Mouse (Mus musculus): ENCODE results near the gene Topbp1. TPM values are rescaled to one million over a fixed set of nuclear protein-coding genes. Genes with fewer than 3 reads are reported as not detected.

Topbp1 gene
- total RNA-seq, 2 experiments from 2014 or later: 20.0 to 23.1 TPM

DNA sequence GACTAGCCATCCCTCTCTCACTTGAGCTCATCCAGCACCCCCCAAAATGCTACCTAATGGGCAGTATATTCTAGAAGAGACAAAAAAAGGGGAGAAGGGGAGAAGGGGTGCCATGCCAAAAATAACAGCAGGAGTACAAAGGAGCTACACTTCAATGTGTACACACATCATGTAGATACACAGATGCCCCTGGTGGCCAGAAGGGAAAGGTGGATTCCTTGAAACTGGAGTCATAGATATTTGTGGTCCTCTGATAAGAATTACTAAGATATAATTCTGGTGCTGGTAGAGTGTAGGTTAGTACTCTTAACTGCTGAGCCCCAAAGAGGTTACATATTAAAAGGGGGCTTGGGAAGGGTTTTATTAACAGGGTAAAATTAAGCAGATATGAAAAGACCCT lies 52.9 kb downstream of the Topbp1 start:
- H3K27ac ChIP-seq: no peak overlapping the region
- no peak for DNase-seq (ENCODE audit: extremely low spot score in 1 of 2, low spot score in 2 of 2)
- intact Hi-C loops (cut with DNase I): no loop called here
- no peak overlapping the region for H3K4me3 ChIP-seq
- TF ChIP-seq CTCF (IDR thresholded peaks at IDR 0.05): peak; percentile 37

GRCm38 (mm10) chr9:103358545-103358944 lies 53.5 kb downstream of the Topbp1 start:
- H3K27ac ChIP-seq: no peak overlapping the region
- DNase-seq (ENCODE audit: extremely low spot score in 1 of 2, low spot score in 2 of 2): no peak
- no peak for TF ChIP-seq CTCF (IDR thresholded peaks at IDR 0.05)
- intact Hi-C loops (cut with DNase I): no loop called here
- no peak overlapping the region for H3K4me3 ChIP-seq

GRCm38 (mm10) chr9:103360642-103361041 lies 55.6 kb downstream of the Topbp1 start:
- no peak for DNase-seq (ENCODE audit: extremely low spot score in 1 of 2, low spot score in 2 of 2)
- Histone ChIP-seq H3K4me3 (no peak overlapping the region), H3K27ac (no peak overlapping the region)
- intact Hi-C loops (cut with DNase I): loop anchor here (5.0 to 10.0 kb wide), 4 partner anchors 53 to 644 kb away; partner anchors contain the start of genes 1300017J02Rik, Nphp3, Tmem108 and Topbp1
- TF ChIP-seq CTCF (IDR thresholded peaks at IDR 0.05): no peak

GRCm38 (mm10) chr9:103363088-103363487 lies 58.1 kb downstream of the Topbp1 start:
- Histone ChIP-seq H3K27ac (no peak overlapping the region), H3K4me3 (no peak overlapping the region)
- DNase-seq (ENCODE audit: extremely low spot score in 1 of 2, low spot score in 2 of 2): no peak
- intact Hi-C loops (cut with DNase I): loop anchor here (5.0 to 10.0 kb wide), 4 partner anchors 56 to 642 kb away; partner anchors contain the start of genes 1300017J02Rik, Nphp3, Tmem108 and Topbp1
- no peak for TF ChIP-seq CTCF (IDR thresholded peaks at IDR 0.05)

- Histone ChIP-seq H3K27ac (no peak overlapping the region), H3K4me3 (peak overlapping the region; percentile 90)
- intact Hi-C loops (cut with DNase I): loop anchor here (5.0 to 10.0 kb wide), 4 partner anchors 57 to 641 kb away; partner anchors contain the start of genes 1300017J02Rik, Nphp3, Tmem108 and Topbp1
- no peak; the same call in none of the 2 replicates for TF ChIP-seq CTCF (IDR thresholded peaks at IDR 0.05)
- DNase-seq (ENCODE audit: extremely low spot score in 1 of 2, low spot score in 2 of 2): no peak
Measured at GRCm38 (mm10) chr9:103363730-103364417, 58.9 kb downstream of the Topbp1 start.

DNA sequence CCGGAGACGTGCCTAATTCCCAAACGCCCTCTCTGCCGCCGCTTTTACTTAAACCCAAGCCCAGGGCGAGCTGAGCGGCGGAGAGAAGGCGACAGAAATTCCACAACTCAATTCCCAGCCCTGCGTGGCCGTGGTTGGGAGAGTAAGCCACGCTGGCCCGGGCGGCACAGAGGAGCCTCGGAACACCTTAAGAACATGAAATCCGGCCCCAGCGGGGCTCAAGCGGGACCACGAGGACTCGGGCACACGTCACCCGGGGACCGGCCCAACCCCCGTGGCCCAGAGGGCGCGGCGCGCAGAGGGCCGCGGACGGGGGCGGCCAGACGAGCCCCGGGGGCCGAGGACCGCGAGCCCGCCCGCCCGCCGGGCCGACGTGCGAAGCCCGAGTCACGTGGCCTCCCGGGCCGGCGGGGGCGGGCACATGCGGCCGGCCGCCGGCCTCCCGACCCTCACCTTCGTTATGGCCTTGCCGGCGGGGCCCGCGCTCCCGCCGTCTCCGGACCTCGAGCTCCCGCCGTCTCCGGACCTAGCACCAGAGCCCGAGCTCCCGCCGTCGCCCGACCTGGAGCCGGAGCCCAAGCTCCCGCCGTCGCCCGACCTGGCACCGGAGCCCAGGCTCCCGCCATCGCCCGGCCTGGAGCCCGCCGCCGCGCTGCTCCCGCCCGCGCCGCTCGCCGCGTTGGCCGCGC lies 59.7 kb downstream of the Topbp1 start:
- peak overlapping the region; percentile 90 for H3K4me3 ChIP-seq
- H3K27ac ChIP-seq: peak overlapping the region; percentile 89
- no peak for TF ChIP-seq CTCF (IDR thresholded peaks at IDR 0.05)
- DNase-seq (ENCODE audit: extremely low spot score in 1 of 2, low spot score in 2 of 2): peak; percentile 53 to 60
- intact Hi-C loops (cut with DNase I): loop anchor here (5.0 to 10.0 kb wide), 4 partner anchors 57 to 640 kb away; partner anchors contain the start of genes 1300017J02Rik, Nphp3, Tmem108 and Topbp1

GRCm38 (mm10) chr9:103365290-103366247 lies 60.6 kb downstream of the Topbp1 start, which contains the start of gene Cdv3:
Gene Cdv3 (minus strand): TSS chr9:103365840.
- intact Hi-C loops (cut with DNase I): loop anchor here (10.0 kb wide), 2 partner anchors 399 to 639 kb away; partner anchors contain the start of genes Nphp3 and Tmem108
- DNase-seq (ENCODE audit: extremely low spot score in 1 of 2, low spot score in 2 of 2): peak; percentile 96 to 99
- peak within 1 kb of the TSS; percentile 89 for H3K27ac ChIP-seq
- H3K4me3 ChIP-seq: peak within 1 kb of the TSS; percentile 90
- no peak for TF ChIP-seq CTCF (IDR thresholded peaks at IDR 0.05)

DNA sequence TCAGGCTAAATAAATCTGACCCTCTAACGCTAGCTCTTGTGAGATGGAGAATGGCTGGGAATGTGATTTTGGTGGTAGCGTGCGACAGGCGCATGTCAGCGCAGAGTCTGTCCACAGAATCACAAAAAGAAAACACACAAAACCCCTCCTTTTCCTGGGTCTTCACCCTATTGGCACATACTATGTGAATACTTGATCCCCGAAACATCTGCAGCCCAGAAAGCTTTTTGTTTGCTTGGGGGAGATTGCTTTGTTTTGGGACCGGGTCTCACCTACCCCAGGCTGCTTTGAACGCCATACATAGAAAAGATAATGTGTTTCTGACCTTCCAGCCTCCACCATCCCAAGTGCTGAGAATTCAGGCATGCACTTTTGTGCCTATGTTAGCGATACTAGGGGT lies 61.3 kb downstream of the Topbp1 start:
- Histone ChIP-seq H3K27ac (peak overlapping the region; percentile 86), H3K4me3 (peak overlapping the region; percentile 43)
- no peak for DNase-seq (ENCODE audit: extremely low spot score in 1 of 2, low spot score in 2 of 2)
- TF ChIP-seq CTCF (IDR thresholded peaks at IDR 0.05): no peak
- intact Hi-C loops (cut with DNase I): loop anchor here (10.0 kb wide), 2 partner anchors 398 to 638 kb away; partner anchors contain the start of genes Nphp3 and Tmem108

- DNase-seq (ENCODE audit: extremely low spot score in 1 of 2, low spot score in 2 of 2): no peak
- intact Hi-C loops (cut with DNase I): loop anchor here (10.0 kb wide), 2 partner anchors 395 to 635 kb away; partner anchors contain the start of genes Nphp3 and Tmem108
- H3K27ac ChIP-seq: no peak overlapping the region
- H3K4me3 ChIP-seq: no peak overlapping the region
- TF ChIP-seq CTCF (IDR thresholded peaks at IDR 0.05): no peak
Measured at GRCm38 (mm10) chr9:103369951-103370350, 64.9 kb downstream of the Topbp1 start.

DNA sequence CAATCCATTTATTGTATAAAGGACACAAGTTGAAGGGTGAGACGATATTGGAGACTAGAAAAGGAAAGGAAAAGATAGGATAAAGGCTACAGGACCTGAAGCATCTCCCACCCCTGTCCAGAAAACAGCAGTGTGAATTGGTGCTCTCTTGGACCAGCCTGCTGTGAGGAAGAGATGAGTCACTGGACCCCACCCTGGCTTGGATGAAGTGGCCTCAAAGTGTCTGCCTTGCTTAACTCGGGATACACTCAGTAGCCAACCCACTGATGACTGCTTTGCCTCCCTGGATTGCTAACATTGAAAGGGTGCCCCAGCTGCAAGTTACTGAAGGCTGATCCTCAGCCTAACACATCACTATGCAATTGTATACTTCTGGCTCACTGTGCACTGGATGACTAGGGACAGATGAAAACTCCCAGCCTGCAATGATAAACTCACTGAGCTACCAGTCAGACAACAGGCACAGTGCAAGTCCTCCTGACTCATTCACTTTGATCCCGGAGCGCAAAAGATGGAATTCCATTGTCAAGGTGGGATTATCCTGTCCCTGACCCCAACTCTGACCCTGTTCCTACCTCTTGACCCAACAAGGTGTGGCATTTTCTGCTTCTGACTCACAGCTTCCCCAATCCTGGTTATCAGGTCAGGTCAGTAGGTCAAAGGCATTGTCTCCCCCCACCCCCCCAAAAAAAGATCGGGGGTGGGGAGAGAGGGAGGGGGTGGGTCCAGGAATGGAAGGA lies 67.4 kb downstream of the Topbp1 start:
- Histone ChIP-seq H3K27ac (no peak overlapping the region), H3K4me3 (no peak overlapping the region)
- DNase-seq (ENCODE audit: extremely low spot score in 1 of 2, low spot score in 2 of 2): no peak
- intact Hi-C loops (cut with DNase I): no loop called here
- no peak for TF ChIP-seq CTCF (IDR thresholded peaks at IDR 0.05)
